Mouse (Mus musculus) forebrain, postnatal 0 days (tissue): ENCODE measurements around the gene Vps8. TPM values are rescaled to one million over a fixed set of nuclear protein-coding genes. Genes with fewer than 3 reads are reported as not detected.

Experiments used
- ATAC-seq: fragments of 200-750 bp; cut with Nextera tagmentation; 2 replicates; pipeline ENCODE4 v1.8.0; 2017; ENCODE audit warnings: mild to moderate bottlenecking, moderate library complexity
- DNase-seq: peaks from one replicate; pipeline ENCODE4 v3.0.0-alpha.2; 2015
- H3K27ac ChIP-seq: fragments of 300-500 bp; sonication (generic); 2 replicates; pipeline ENCODE4 v1.5.1; 2014; ENCODE audit warnings: low read depth, mild to moderate bottlenecking, antibody characterized with exemption, low read length, moderate library complexity, mixed read lengths
- H3K27me3 ChIP-seq: fragments of 300-500 bp; sonication (generic); 2 replicates; pipeline ENCODE4 v1.6.1; 2014; ENCODE audit warnings: mild to moderate bottlenecking, low read length, mixed read lengths; ENCODE audit not compliant: insufficient read depth
- H3K36me3 ChIP-seq: fragments of 300-500 bp; sonication (generic); 2 replicates; pipeline ENCODE4 v1.6.1; 2014; ENCODE audit warnings: mild to moderate bottlenecking, moderate library complexity; ENCODE audit not compliant: insufficient read depth
- H3K4me1 ChIP-seq: fragments of 300-500 bp; sonication (generic); 2 replicates; pipeline ENCODE4 v1.6.1; 2014; ENCODE audit warnings: antibody characterized with exemption; ENCODE audit not compliant: insufficient read depth
- H3K4me2 ChIP-seq: fragments of 300-500 bp; sonication (generic); 2 replicates; pipeline ENCODE4 v1.6.1; 2014; ENCODE audit warnings: low read depth, mild to moderate bottlenecking, moderate library complexity
- H3K4me3 ChIP-seq: fragments of 300-500 bp; sonication (generic); 2 replicates; pipeline ENCODE4 v1.5.1; 2014; ENCODE audit warnings: low read depth, low read length, mixed read lengths
- H3K9ac ChIP-seq: fragments of 300-500 bp; sonication (generic); 2 replicates; pipeline ENCODE4 v1.6.1; 2014; ENCODE audit warnings: mild to moderate bottlenecking
- H3K9me3 ChIP-seq: fragments of 300-500 bp; sonication (generic); 2 replicates; pipeline ENCODE4 v1.6.1; 2016; ENCODE audit warnings: low read length
- CTCF ChIP-seq: sonication (generic); IDR thresholded peaks from 2 replicates; pipeline ENCODE4 v1.5.1; 2016; ENCODE audit warnings: antibody characterized with exemption, control low read depth, low read depth
- WGBS: fragments of 180-500 bp; shearing (Covaris S2); extraction: QIAGEN DNeasy Blood & Tissue Kit; methylation state at CpG from one replicate; pipeline ENCODE4 v1.1.7; 2014; 5-methylcytosine and 5-hydroxymethylcytosine counted together
- polyA plus RNA-seq: library from polyadenylated mRNA; unstranded; fragments of >200 nt; fragmentation: Nextera tagmentation; extraction: Ambion mirVana; gene quantifications from 2 replicates; pipeline ENCODE4 v1.2.1, GENCODE M21; 2015
- total RNA-seq: library from RNA; depleted of rRNA; stranded (reverse); fragments of >200 nt; gene quantifications from 2 replicates; pipeline ENCODE4 v1.2.3, GENCODE M21; 2014

Gene Vps8
- total and polyA plus RNA-seq, 2 experiments from 2014 or later, result 24.2 to 35.9 TPM

- 52% methylated on average over 2 of the region's 2 CpGs for WGBS
These were observed 116.0 kb downstream of the Vps8 start for GRCm38 (mm10) chr16:21538889-21539288.

GRCm38 (mm10) chr16:21542559-21542958, 119.6 kb downstream of the Vps8 start:
- no peak for TF ChIP-seq CTCF
- no peak for ATAC-seq
- WGBS, result 60% methylated on average over 1 of the region's 1 CpGs
- Histone ChIP-seq H3K27me3 (no peaks in the 10 kb centered on the region), H3K9ac (no peak overlapping the region), H3K27ac (no peak overlapping the region), H3K36me3 (peaks cover 16% of the 10 kb centered on the region; the same call in 1 of the 2 replicates), H3K4me3 (no peak overlapping the region), H3K4me2 (no peak overlapping the region), H3K4me1 (no peaks in the 10 kb centered on the region), H3K9me3 (no peaks in the 10 kb centered on the region)
- no peak for DNase-seq

More at GRCm38 (mm10) chr16:21538889-21539288, 116.0 kb downstream of the Vps8 start:
- ATAC-seq (no peak), DNase-seq (no peak)
- Histone ChIP-seq H3K4me3 (no peak overlapping the region), H3K27me3 (no peaks in the 10 kb centered on the region), H3K9ac (no peak overlapping the region), H3K36me3 (peaks cover 14% of the 10 kb centered on the region; the same call in 1 of the 2 replicates), H3K4me2 (no peak overlapping the region), H3K9me3 (no peaks in the 10 kb centered on the region), H3K27ac (no peak overlapping the region), H3K4me1 (no peaks in the 10 kb centered on the region)
- TF ChIP-seq CTCF, result peak; percentile 31

- H3K4me2 ChIP-seq, result no peak overlapping the region
- no peaks in the 10 kb centered on the region for H3K4me1 ChIP-seq
- H3K36me3 ChIP-seq, result peaks cover 13% of the 10 kb centered on the region; the same call in 1 of the 2 replicates
- H3K4me3 ChIP-seq, result no peak overlapping the region
- H3K9me3 ChIP-seq, result no peaks in the 10 kb centered on the region
- ATAC-seq, result no peak
- H3K9ac ChIP-seq, result no peak overlapping the region
- no peak for TF ChIP-seq CTCF
- no peaks in the 10 kb centered on the region for H3K27me3 ChIP-seq
- DNase-seq, result no peak
- 78% methylated on average over 5 of the region's 5 CpGs for WGBS
- H3K27ac ChIP-seq, result no peak overlapping the region
These were observed 124.5 kb downstream of the Vps8 start for GRCm38 (mm10) chr16:21547446-21547845.

GRCm38 (mm10) chr16:21549751-21550150, 126.8 kb downstream of the Vps8 start:
- no peak for TF ChIP-seq CTCF
- H3K27me3 ChIP-seq, result no peaks in the 10 kb centered on the region
- 0 out of 2 replicates have a peak, but pooled peaks cover 8% of the 10 kb centered on the region for H3K36me3 ChIP-seq
- H3K9ac ChIP-seq, result no peak overlapping the region
- H3K9me3 ChIP-seq, result no peaks in the 10 kb centered on the region
- WGBS, result 79% methylated on average over 4 of the region's 4 CpGs
- no peak overlapping the region for H3K4me3 ChIP-seq
- no peaks in the 10 kb centered on the region for H3K4me1 ChIP-seq
- H3K4me2 ChIP-seq, result no peak overlapping the region
- no peak overlapping the region for H3K27ac ChIP-seq
- DNase-seq (no peak), ATAC-seq (no peak)

- no peaks in the 10 kb centered on the region for H3K27me3 ChIP-seq
- peaks cover 6% of the 10 kb centered on the region; the same call in 1 of the 2 replicates for H3K36me3 ChIP-seq
- no peak overlapping the region for H3K9ac ChIP-seq
- DNase-seq (no peak), ATAC-seq (no peak)
- H3K9me3 ChIP-seq, result no peaks in the 10 kb centered on the region
- no peak overlapping the region for H3K4me3 ChIP-seq
- no peak for TF ChIP-seq CTCF
- H3K4me2 ChIP-seq, result no peak overlapping the region
- H3K4me1 ChIP-seq, result no peaks in the 10 kb centered on the region
- WGBS, result 78% methylated on average over 7 of the region's 7 CpGs
- H3K27ac ChIP-seq, result no peak overlapping the region
These were observed 127.5 kb downstream of the Vps8 start for GRCm38 (mm10) chr16:21550453-21550852.

GRCm38 (mm10) chr16:21553506-21553905, 130.6 kb downstream of the Vps8 start:
- peaks cover 7% of the 10 kb centered on the region; the same call in 1 of the 2 replicates for H3K36me3 ChIP-seq
- TF ChIP-seq CTCF, result no peak
- H3K9me3 ChIP-seq, result no peaks in the 10 kb centered on the region
- H3K27ac ChIP-seq, result no peak overlapping the region
- no peaks in the 10 kb centered on the region for H3K4me1 ChIP-seq
- ATAC-seq (no peak), DNase-seq (no peak)
- H3K4me3 ChIP-seq, result no peak overlapping the region
- H3K9ac ChIP-seq, result no peak overlapping the region
- 83% methylated on average over 3 of the region's 3 CpGs for WGBS
- H3K4me2 ChIP-seq, result no peak overlapping the region
- no peaks in the 10 kb centered on the region for H3K27me3 ChIP-seq

GRCm38 (mm10) chr16:21562625-21563300, 139.8 kb downstream of the Vps8 start:
- H3K27ac ChIP-seq, result no peak overlapping the region
- ATAC-seq, result no peak
- no peak for DNase-seq
- no peak overlapping the region for H3K4me2 ChIP-seq
- no peaks in the 10 kb centered on the region for H3K9me3 ChIP-seq
- H3K9ac ChIP-seq, result no peak overlapping the region
- H3K36me3 ChIP-seq, result peaks cover 16% of the 10 kb centered on the region
- H3K27me3 ChIP-seq, result no peaks in the 10 kb centered on the region
- no peaks in the 10 kb centered on the region for H3K4me1 ChIP-seq
- WGBS, result 86% methylated on average over 3 of the region's 3 CpGs
- H3K4me3 ChIP-seq, result no peak overlapping the region
- TF ChIP-seq CTCF, result no peak
